ENCODE assay signal across 12 mouse cellular contexts in genomic region chrX:36047451-36047850, GRCm38 (mm10).
DNase-seq lines count a peak whose midpoint lies in the region; ATAC-seq and TF ChIP-seq lines count a peak whose summit lies in the region.
"Had no signal": no experiment of that assay in that cellular context is flagged by ENCODE, and none has a peak within 500 bp of the region (broad histone marks: within the 10 kb centered on the region; RNA-seq: fewer than 3 reads in every experiment).

No protein-coding gene starts in this region.

- H3K36me3 ChIP-seq in liver, adult 2 months (ENCODE audit: control insufficient read depth, insufficient read depth, low read length): no peaks in the 10 kb centered on the region
- H3K36me3 ChIP-seq in lung, postnatal 0 days (ENCODE audit: insufficient read depth, low read length): no peaks in the 10 kb centered on the region
- H3K36me3 ChIP-seq: forebrain, embryonic 12.5 days; limb, embryonic 15.5 days; midbrain, embryonic 12.5 days had no signal

- H3K4me2 ChIP-seq in lung, postnatal 0 days (replicated peaks; ENCODE audit: low read depth, low read length): no peak overlapping the region
- H3K4me2 ChIP-seq: forebrain, embryonic 12.5 days; limb, embryonic 15.5 days; midbrain, embryonic 12.5 days had no signal

- peak; percentile 18 for DNase-seq in gastrocnemius, adult 18-20 months (ENCODE audit: low spot score)
- DNase-seq in gastrocnemius, adult 2 months: no peak
- peak; percentile 59 for DNase-seq in liver, adult 2 months (ENCODE audit: extremely low read depth, low read depth, low spot score)
- DNase-seq in liver: no peak
- DNase-seq in fibroblast of lung, adult 2 months (ENCODE audit: low read depth): peak; percentile 29
- peak; percentile 55 for DNase-seq in lung, postnatal 0 days (ENCODE audit: low spot score)
- no peak for DNase-seq in urinary bladder, adult 18-20 months (ENCODE audit: low spot score in 2 of 2)

- no peak overlapping the region for H3K9ac ChIP-seq in liver, adult 2 months (ENCODE audit: low read depth, low read length)
- H3K9ac ChIP-seq in lung, postnatal 0 days (replicated peaks; ENCODE audit: low read depth): no peak overlapping the region
- H3K9ac ChIP-seq: forebrain, embryonic 12.5 days; limb, embryonic 15.5 days; midbrain, embryonic 12.5 days had no signal

- 0% methylated on average over 1 of the region's 1 CpGs for WGBS in liver, adult 2 months
- WGBS in lung, postnatal 0 days: 18% methylated on average over 1 of the region's 1 CpGs

- no peak for ATAC-seq in lung, postnatal 0 days
- ATAC-seq in CD4-positive, CD25-positive, alpha-beta regulatory T cell, adult 4 months: no peak
- ATAC-seq: intestine, postnatal 0 days had no signal

- H3K27ac ChIP-seq in gastrocnemius, adult 2 months: no peak overlapping the region
- H3K27ac ChIP-seq in liver, adult 2 months (replicated peaks; ENCODE audit: insufficient read depth, low read depth, low read length): no peak overlapping the region
- no peak overlapping the region for H3K27ac ChIP-seq in lung, postnatal 0 days (ENCODE audit: low read length)
- H3K27ac ChIP-seq: forebrain, embryonic 12.5 days; limb, embryonic 15.5 days; midbrain, embryonic 12.5 days had no signal

- H3K27me3 ChIP-seq in liver, adult 2 months (ENCODE audit: control insufficient read depth, insufficient read depth, low read length): no peaks in the 10 kb centered on the region
- H3K27me3 ChIP-seq in lung, postnatal 0 days (replicated peaks; ENCODE audit: insufficient read depth, low read length): no peaks in the 10 kb centered on the region
- H3K27me3 ChIP-seq: forebrain, embryonic 12.5 days; limb, embryonic 15.5 days; midbrain, embryonic 12.5 days had no signal

- H3K9me3 ChIP-seq in lung, postnatal 0 days (ENCODE audit: low read length): no peaks in the 10 kb centered on the region
- H3K9me3 ChIP-seq: forebrain, embryonic 12.5 days; limb, embryonic 15.5 days; midbrain, embryonic 12.5 days had no signal

- H3K79me2 ChIP-seq in liver, adult 2 months (ENCODE audit: control insufficient read depth, insufficient read depth, low read length): no peaks in the 10 kb centered on the region

- intact Hi-C loops in gastrocnemius, adult 2 months (cut with DNase I): no loop called here

- no peak overlapping the region for H3K4me3 ChIP-seq in gastrocnemius, adult 2 months
- H3K4me3 ChIP-seq in liver, adult 2 months (ENCODE audit: insufficient read depth, low read depth, low read length): no peak overlapping the region
- no peak overlapping the region for H3K4me3 ChIP-seq in lung, postnatal 0 days (ENCODE audit: low read depth, low read length)
- H3K4me3 ChIP-seq: forebrain, embryonic 12.5 days; limb, embryonic 15.5 days; midbrain, embryonic 12.5 days had no signal

- no peak for TF ChIP-seq POLR2A in liver, adult 2 months (IDR thresholded peaks at IDR 0.05; ENCODE audit: extremely low read depth, insufficient read depth, low read length)

- no peak for TF ChIP-seq CTCF in gastrocnemius, adult 2 months (IDR thresholded peaks at IDR 0.05)
- TF ChIP-seq CTCF in liver, adult 2 months (IDR thresholded peaks at IDR 0.05; ENCODE audit: low read depth, low read length): no peak
- no peak for TF ChIP-seq CTCF in lung, postnatal 0 days (IDR thresholded peaks at IDR 0.05)

- no peaks in the 10 kb centered on the region for H3K4me1 ChIP-seq in liver, adult 2 months (ENCODE audit: control insufficient read depth, insufficient read depth, low read length)
- no peaks in the 10 kb centered on the region for H3K4me1 ChIP-seq in lung, postnatal 0 days (ENCODE audit: insufficient read depth, low read depth, low read length)
- H3K4me1 ChIP-seq: forebrain, embryonic 12.5 days; limb, embryonic 15.5 days; midbrain, embryonic 12.5 days had no signal

- no peak for TF ChIP-seq EP300 in lung, postnatal 0 days (IDR thresholded peaks at IDR 0.05)

Comparison
In these comparisons a context has a peak if more than half of its experiments do, and no peak if none do; other contexts are left out.
1. DNase-seq: peak in gastrocnemius, adult 18-20 months (single experiment), liver, adult 2 months (single experiment), fibroblast of lung, adult 2 months (single experiment) and lung, postnatal 0 days (single experiment); none in gastrocnemius, adult 2 months (single experiment), liver (single experiment) and urinary bladder, adult 18-20 months (0 of 2).